ENCODE assay signal across 8 mouse cellular contexts in the genomic region with DNA sequence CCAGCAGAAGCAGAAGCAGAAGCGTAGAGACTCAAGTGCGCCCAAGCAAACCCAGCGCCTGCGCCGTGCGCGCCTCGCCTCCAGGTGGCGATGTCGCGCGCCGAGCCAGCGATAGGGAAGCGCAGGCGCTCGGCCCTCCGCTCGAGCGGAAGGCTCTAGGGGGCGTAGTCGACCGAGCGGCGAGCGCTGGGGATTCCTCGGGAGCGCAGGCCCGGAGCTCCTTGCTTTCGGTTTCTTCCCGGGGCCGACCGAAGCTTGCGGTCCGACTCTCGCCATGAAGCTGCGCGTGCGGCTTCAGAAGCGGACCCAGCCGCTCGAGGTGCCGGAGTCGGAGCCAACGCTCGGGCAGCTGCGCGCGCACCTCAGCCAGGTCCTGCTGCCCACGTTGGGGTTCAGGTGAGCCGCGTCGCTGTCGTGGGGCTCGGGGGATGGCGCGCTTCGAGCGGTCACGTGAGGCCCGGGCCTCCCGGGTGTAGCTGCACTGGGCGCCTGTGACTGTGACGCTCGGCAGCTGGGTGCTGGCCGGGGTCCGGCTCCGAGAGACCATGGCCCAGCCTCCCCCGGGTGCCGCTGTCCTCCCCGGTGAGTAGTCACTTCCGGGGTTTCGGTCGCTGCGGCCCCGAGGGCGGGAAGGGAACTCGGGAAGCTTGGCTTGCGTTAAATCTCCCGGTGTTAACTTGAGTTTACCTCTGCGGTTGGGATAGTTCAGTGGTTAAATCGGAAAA. TPM values are rescaled to one million over a fixed set of nuclear protein-coding genes. Genes with fewer than 3 reads are reported as not detected.
DNase-seq lines count a peak whose midpoint lies in the region; ATAC-seq lines count a peak whose summit lies in the region.

A gene (plus strand): TSS at position 224 of the 725 bp plus-strand sequence.

- intact Hi-C loops in left cerebral cortex, postnatal 14 days (cut with DNase I): loop anchor here (5.0 kb wide), 2 partner anchors 55 to 445 kb away; no protein-coding TSS in a partner anchor

- peak within 1 kb of the TSS; percentile 91 for H3K27ac ChIP-seq in intestine, embryonic 14.5 days (ENCODE audit: low read depth)

- 0 out of 2 replicates have a peak, but pooled peaks cover 11% of the 10 kb centered on the region for H3K4me1 ChIP-seq in intestine, embryonic 14.5 days (replicated peaks; ENCODE audit: control insufficient read depth, insufficient read depth, low read length)

- no peaks in the 10 kb centered on the region for H3K9me3 ChIP-seq in intestine, embryonic 14.5 days (ENCODE audit: control insufficient read depth, low read length)

- H3K9ac ChIP-seq in intestine, embryonic 14.5 days (ENCODE audit: low read length): peak within 1 kb of the TSS; percentile 85

- peak within 1 kb of the TSS; percentile 79 for H3K4me2 ChIP-seq in intestine, embryonic 14.5 days (ENCODE audit: low read length)

- peak within 1 kb of the TSS; percentile 90 for H3K4me3 ChIP-seq in intestine, embryonic 14.5 days (ENCODE audit: low read depth, low read length)

- peak; percentile 92 to 98 for DNase-seq in adrenal gland, adult (ENCODE audit: inconsistent age in 2 of 2, low spot score in 1 of 2)
- DNase-seq in embryo, embryonic 10.5 days (ENCODE audit: low spot score): peak; percentile 94
- DNase-seq in gastrocnemius, postnatal 25 days: peak; percentile 90
- DNase-seq in intestine, embryonic 14.5 days (ENCODE audit: low spot score): peak; percentile 94
- DNase-seq in left cerebral cortex, postnatal 14 days (ENCODE audit: low spot score in 2 of 2): peak; percentile 85 to 90
- peak; percentile 92 for DNase-seq in mesoderm, embryonic 11.5 days (ENCODE audit: low read depth, low spot score)
- DNase-seq in right cerebral cortex, postnatal 36 days (ENCODE audit: low spot score in 2 of 2): peak; percentile 76 to 77
- peak; percentile 89 for DNase-seq in yolk sac, embryonic 10.5 days (ENCODE audit: low spot score)

- H3K36me3 ChIP-seq in intestine, embryonic 14.5 days (ENCODE audit: control insufficient read depth, insufficient read depth, low read length): 0 out of 2 replicates have a peak, but pooled peaks cover 7% of the 10 kb centered on the region

- no peaks in the 10 kb centered on the region for H3K27me3 ChIP-seq in intestine, embryonic 14.5 days (replicated peaks; ENCODE audit: control insufficient read depth, insufficient read depth, low read length)

- ATAC-seq in intestine, embryonic 14.5 days (replicated peaks; ENCODE audit: low FRiP score, low TSS enrichment, low read depth): peak; percentile 95

- WGBS in intestine, embryonic 14.5 days: under 1% methylated on average over 78 of the region's 82 CpGs

RNA-seq across cellular contexts. Expression of the gene that starts here (rescaled TPM):
- 10 to 100 TPM in 1 of 2 experiments, 1 to 10 TPM in 1; 6.2 to 10.1 TPM for total RNA-seq in gastrocnemius, postnatal 25 days (2021)
- 28.5 and 31.0 TPM in 2 replicates for polyA plus RNA-seq in intestine, embryonic 14.5 days (2014; fragmentation: Nextera tagmentation; extraction: Ambion mirVana)
- 10 to 100 TPM; 23.4 to 25.7 TPM for total RNA-seq in left cerebral cortex, postnatal 14 days (2021)

Comparison
In these comparisons a context has a peak if more than half of its experiments do, and no peak if none do; other contexts are left out.
1. Peak in every context shown above with its lines: DNase-seq, ATAC-seq, H3K4me3 ChIP-seq and H3K27ac ChIP-seq.